Mouse (Mus musculus) hindbrain, embryonic 13.5 days (tissue): ENCODE measurements around the gene Cyp2d10. TPM values are rescaled to one million over a fixed set of nuclear protein-coding genes. Genes with fewer than 3 reads are reported as not detected.

Experiments used
- microRNA-seq: library from miRNA; unstranded; fragments of <30 nt; microRNA quantifications from one replicate; pipeline ENCODE4, GENCODE M21; 2016
- polyA plus RNA-seq: library from polyadenylated mRNA; unstranded; fragments of >200 nt; fragmentation: Nextera tagmentation; extraction: Ambion mirVana; gene quantifications from 2 replicates; pipeline ENCODE4 v1.2.1, GENCODE M21; 2015

The Cyp2d10 gene
- polyA plus RNA-seq, 1 experiment from 2014 or later = not detected

Small RNA genes lying within 50 kb of the gene (microRNA-seq; reads per million reads assigned to microRNA genes)
- gene Gm25990 (not detected), gene Gm27331 (not detected), gene Gm27622 (not detected), gene Mir7684 (not detected)

Other genes with a start within 250 kb of the Cyp2d10 start
- gene Shisa8, start 194.4 kb downstream of the Cyp2d10 start, polyA plus RNA-seq = 0.93 and 1.8 TPM in 2 replicates
- not detected in 2 replicates for gene Tnfrsf13c, start 182.8 kb downstream of the Cyp2d10 start, polyA plus RNA-seq
- 20.0 and 22.0 TPM in 2 replicates for gene Cenpm, start 162.4 kb downstream of the Cyp2d10 start, polyA plus RNA-seq
- 8.9 and 9.2 TPM in 2 replicates for gene 1500009C09Rik, start 154.8 kb downstream of the Cyp2d10 start, polyA plus RNA-seq
- 329 and 346 TPM in 2 replicates for gene Sept3, start 132.3 kb downstream of the Cyp2d10 start, polyA plus RNA-seq
- gene Wbp2nl, start 108.2 kb downstream of the Cyp2d10 start, polyA plus RNA-seq = 0.16 and 0.18 TPM in 2 replicates
- gene Naga, start 68.3 kb downstream of the Cyp2d10 start, polyA plus RNA-seq = 29.3 and 30.2 TPM in 2 replicates
- 1.9 and 2.3 TPM in 2 replicates for gene Pheta2, start 68.3 kb downstream of the Cyp2d10 start, polyA plus RNA-seq
- 348 and 365 TPM in 2 replicates for gene Smdt1, start 68.2 kb downstream of the Cyp2d10 start, polyA plus RNA-seq
- 363 and 382 TPM in 2 replicates for gene Ndufa6, start 52.9 kb downstream of the Cyp2d10 start, polyA plus RNA-seq
- gene Cyp2d22, start 26.9 kb downstream of the Cyp2d10 start, polyA plus RNA-seq = 2.1 and 2.6 TPM in 2 replicates
- gene Cyp2d11, start 13.2 kb downstream of the Cyp2d10 start, polyA plus RNA-seq = not detected in 2 replicates
- not detected in 2 replicates for gene Cyp2d9, start 26.2 kb upstream of the Cyp2d10 start, polyA plus RNA-seq
- not detected in 2 replicates for gene Cyp2d12, start 147.9 kb upstream of the Cyp2d10 start, polyA plus RNA-seq
- not detected in 2 replicates for gene Cyp2d34, start 213.8 kb upstream of the Cyp2d10 start, polyA plus RNA-seq